Mouse (Mus musculus) 3134 (cell line): ENCODE data around the gene Cacfd1.

Experiments used
- DNase-seq: peaks from one replicate; pipeline ENCODE4 v3.0.0-alpha.2; 2011; ENCODE audit warnings: low spot score; ENCODE audit not compliant: insufficient read length; ENCODE audit errors: extremely low read depth

Gene Cacfd1

DNA sequence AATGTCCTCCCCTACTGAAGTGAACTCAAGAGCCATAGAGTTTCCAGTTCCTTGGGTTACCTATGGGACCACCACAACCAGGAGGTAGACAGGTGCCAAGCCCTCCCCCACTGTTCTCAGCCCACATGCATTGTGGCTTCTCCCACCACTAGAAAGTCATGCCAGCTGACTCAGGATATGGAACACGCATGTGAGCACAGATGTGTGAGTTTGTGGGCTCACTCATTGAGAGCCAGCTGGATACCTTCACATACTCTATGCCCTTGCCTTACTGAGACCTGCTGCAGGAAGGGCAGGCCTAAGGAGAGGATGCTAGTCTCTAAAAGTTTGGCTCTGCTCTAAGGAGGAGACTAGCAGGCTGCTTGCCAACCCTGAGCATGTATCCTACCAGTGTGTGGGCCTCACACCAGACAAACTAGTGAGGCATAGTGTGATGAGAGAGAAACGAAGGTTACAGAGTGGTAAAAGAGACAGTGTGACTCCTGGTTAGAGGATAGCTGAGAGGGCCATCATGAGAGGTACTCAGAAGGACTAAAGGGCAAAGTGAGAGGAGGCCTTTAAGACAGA, 60.6 kb downstream of the Cacfd1 start:
- no peak for DNase-seq
